Mouse (Mus musculus) myocyte (in vitro differentiated cells): ENCODE results near the gene Aanat.

Experiments used
- MYOG ChIP-seq, 3 experiments: IDR thresholded peaks; one replicate each; pipeline ENCODE4 v1.6.1; 2011; ENCODE audit warnings: control low read depth in 2 of 3, low read depth in 2 of 3, mild to moderate bottlenecking in 2 of 3; ENCODE audit not compliant: insufficient read length in 2 of 3, control insufficient read depth in 1 of 3, insufficient read depth in 1 of 3
- POLR2A ChIP-seq: IDR thresholded peaks from one replicate; pipeline ENCODE4 v1.6.1; 2011; ENCODE audit warnings: low read depth, mild to moderate bottlenecking, control low read depth, moderate library complexity; ENCODE audit not compliant: insufficient read length
- POLR2AphosphoS2 ChIP-seq: IDR thresholded peaks from one replicate; pipeline ENCODE4 v1.6.1; 2011; ENCODE audit warnings: low read depth, control low read depth; ENCODE audit not compliant: insufficient read length

DNA sequence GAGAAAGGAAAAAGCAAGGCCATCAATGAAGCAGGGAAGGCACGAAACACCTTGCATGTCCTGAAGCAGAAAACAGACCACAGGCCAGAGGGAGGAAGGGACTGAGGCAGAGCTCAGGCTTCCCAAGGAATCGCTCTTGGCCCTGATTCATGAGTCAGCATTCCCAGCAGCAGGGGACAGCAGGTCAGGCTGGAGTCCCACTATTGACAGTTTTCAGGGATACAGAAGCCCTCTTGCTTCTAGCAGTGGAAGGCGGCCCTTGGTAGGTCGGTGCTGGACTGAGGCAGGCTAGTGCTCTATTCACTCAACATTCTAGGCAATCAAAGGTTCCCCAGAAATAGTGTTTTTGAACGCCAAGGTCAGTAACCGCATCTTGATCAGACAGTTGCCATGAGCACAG, 11.7 kb upstream of the Aanat start:
- no peak for TF ChIP-seq POLR2A
- TF ChIP-seq POLR2AphosphoS2 = no peak
- no peak for TF ChIP-seq MYOG (IDR thresholded peaks at IDR 0.05; ENCODE audit: control insufficient read depth in 1 of 3, insufficient read depth in 1 of 3, insufficient read length in 2 of 3, low read depth in 2 of 3)
